Mouse (Mus musculus): ENCODE data around the gene Atp5h. TPM values are rescaled to one million over a fixed set of nuclear protein-coding genes. Genes with fewer than 3 reads are reported as not detected.

Atp5h gene
- total and polyA plus RNA-seq, 2 experiments from 2014 or later, result 319 to 951 TPM

DNA sequence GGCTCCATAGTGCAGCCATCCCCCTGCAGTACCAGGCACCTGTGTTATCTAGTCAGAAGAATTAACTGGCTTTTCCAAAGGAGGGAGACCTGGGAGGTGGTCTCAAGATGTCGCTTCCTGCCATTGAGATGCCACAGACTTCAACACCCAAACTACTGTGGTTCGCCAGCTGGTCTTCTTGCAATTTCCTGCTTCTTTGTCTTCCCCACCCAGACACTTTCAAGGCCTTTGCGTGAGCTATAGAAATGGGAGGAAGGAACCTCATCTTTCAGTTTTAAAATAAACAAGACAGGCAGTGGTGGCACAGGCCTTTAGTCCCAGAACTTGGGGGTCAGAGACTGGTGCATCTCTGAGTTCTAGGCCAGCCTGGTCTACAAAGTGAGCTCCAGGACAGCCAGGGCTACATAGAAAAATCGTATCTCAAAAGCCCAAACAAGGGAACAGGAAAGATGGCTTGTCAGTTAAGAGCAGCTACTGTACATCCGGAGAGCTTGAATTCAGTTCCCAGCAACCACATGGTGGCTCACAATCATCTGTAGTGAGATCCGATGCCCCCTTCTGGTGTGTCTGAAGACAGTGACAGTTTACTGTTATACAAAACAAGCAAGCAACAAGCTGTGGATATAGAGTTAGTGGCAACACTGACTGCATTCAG lies 11.4 kb downstream of the Atp5h start:
- H3K27ac ChIP-seq (ENCODE audit: low read depth, low read length), result no peak overlapping the region
- peak; percentile 37 for TF ChIP-seq CTCF (IDR thresholded peaks at IDR 0.05)
- H3K36me3 ChIP-seq (ENCODE audit: insufficient read depth, low read length), result peaks cover 19% of the 10 kb centered on the region
- no peak overlapping the region for H3K9ac ChIP-seq (replicated peaks; ENCODE audit: low read length, poor library complexity, severe bottlenecking)
- H3K4me3 ChIP-seq (ENCODE audit: low read depth, low read length), result no peak overlapping the region
- H3K4me1 ChIP-seq (ENCODE audit: insufficient read depth, low read length), result peaks cover 9% of the 10 kb centered on the region; the same call in 1 of the 2 replicates
- no peak overlapping the region for H3K4me2 ChIP-seq (ENCODE audit: low read depth, low read length, poor library complexity, severe bottlenecking)
- no peaks in the 10 kb centered on the region for H3K27me3 ChIP-seq (ENCODE audit: insufficient read depth, low read length)
- H3K9me3 ChIP-seq (ENCODE audit: low read length), result no peaks in the 10 kb centered on the region
- no peak for DNase-seq (ENCODE audit: low spot score)
- no peak for ATAC-seq (ENCODE audit: low FRiP score)
- WGBS, result 68% methylated on average over 6 of the region's 6 CpGs

DNA sequence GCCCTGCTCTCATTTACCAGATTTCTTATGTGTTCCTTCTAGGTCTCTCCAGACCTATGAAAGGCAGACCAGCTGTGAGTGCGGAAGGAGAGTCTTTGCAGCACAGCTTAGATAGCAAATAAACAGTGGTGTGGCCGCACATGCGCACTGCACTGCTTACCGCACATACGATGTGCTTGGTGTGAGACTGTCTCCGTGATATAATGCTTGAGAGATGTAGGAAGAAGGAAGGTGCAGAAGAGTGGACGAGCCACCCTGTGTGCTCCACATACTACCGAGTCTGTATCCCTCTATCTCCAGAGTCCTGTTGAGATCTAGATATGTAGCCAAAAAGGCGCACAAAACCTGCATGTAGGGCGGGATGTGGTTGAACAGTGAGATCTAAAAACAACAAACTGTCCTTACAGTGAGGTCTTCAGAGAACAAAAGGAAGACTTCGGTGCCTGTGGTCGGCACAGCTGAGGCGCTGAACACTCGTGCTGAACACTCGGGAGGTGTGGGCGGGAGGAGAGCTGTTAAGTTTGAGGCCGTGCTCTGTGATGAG lies 12.8 kb downstream of the Atp5h start:
- ATAC-seq (ENCODE audit: low FRiP score), result no peak
- Histone ChIP-seq H3K9ac (replicated peaks; ENCODE audit: low read length, poor library complexity, severe bottlenecking) (no peak overlapping the region), H3K27ac (ENCODE audit: low read depth, low read length) (no peak overlapping the region), H3K27me3 (ENCODE audit: insufficient read depth, low read length) (no peaks in the 10 kb centered on the region), H3K36me3 (ENCODE audit: insufficient read depth, low read length) (peaks cover 19% of the 10 kb centered on the region), H3K4me3 (ENCODE audit: low read depth, low read length) (no peak overlapping the region), H3K4me1 (ENCODE audit: insufficient read depth, low read length) (peaks cover 14% of the 10 kb centered on the region; the same call in 1 of the 2 replicates), H3K4me2 (ENCODE audit: low read depth, low read length, poor library complexity, severe bottlenecking) (no peak overlapping the region), H3K9me3 (ENCODE audit: low read length) (no peaks in the 10 kb centered on the region)
- WGBS, result 95% methylated on average over 17 of the region's 17 CpGs
- no peak for DNase-seq (ENCODE audit: low spot score)
- no peak for TF ChIP-seq CTCF (IDR thresholded peaks at IDR 0.05)

GRCm38 (mm10) chr11:115405723-115406122 lies 14.0 kb downstream of the Atp5h start:
- Histone ChIP-seq H3K27me3 (ENCODE audit: insufficient read depth, low read length) (no peaks in the 10 kb centered on the region), H3K9ac (replicated peaks; ENCODE audit: low read length, poor library complexity, severe bottlenecking) (no peak overlapping the region), H3K4me3 (ENCODE audit: low read depth, low read length) (no peak overlapping the region), H3K27ac (ENCODE audit: low read depth, low read length) (no peak overlapping the region), H3K4me2 (ENCODE audit: low read depth, low read length, poor library complexity, severe bottlenecking) (no peak overlapping the region), H3K36me3 (ENCODE audit: insufficient read depth, low read length) (peaks cover 16% of the 10 kb centered on the region), H3K9me3 (ENCODE audit: low read length) (no peaks in the 10 kb centered on the region), H3K4me1 (ENCODE audit: insufficient read depth, low read length) (peaks cover 21% of the 10 kb centered on the region; the same call in 1 of the 2 replicates)
- no peak for DNase-seq (ENCODE audit: low spot score)
- WGBS, result over 99% methylated on average over 6 of the region's 6 CpGs
- no peak for ATAC-seq (ENCODE audit: low FRiP score)
- TF ChIP-seq CTCF (IDR thresholded peaks at IDR 0.05), result no peak

DNA sequence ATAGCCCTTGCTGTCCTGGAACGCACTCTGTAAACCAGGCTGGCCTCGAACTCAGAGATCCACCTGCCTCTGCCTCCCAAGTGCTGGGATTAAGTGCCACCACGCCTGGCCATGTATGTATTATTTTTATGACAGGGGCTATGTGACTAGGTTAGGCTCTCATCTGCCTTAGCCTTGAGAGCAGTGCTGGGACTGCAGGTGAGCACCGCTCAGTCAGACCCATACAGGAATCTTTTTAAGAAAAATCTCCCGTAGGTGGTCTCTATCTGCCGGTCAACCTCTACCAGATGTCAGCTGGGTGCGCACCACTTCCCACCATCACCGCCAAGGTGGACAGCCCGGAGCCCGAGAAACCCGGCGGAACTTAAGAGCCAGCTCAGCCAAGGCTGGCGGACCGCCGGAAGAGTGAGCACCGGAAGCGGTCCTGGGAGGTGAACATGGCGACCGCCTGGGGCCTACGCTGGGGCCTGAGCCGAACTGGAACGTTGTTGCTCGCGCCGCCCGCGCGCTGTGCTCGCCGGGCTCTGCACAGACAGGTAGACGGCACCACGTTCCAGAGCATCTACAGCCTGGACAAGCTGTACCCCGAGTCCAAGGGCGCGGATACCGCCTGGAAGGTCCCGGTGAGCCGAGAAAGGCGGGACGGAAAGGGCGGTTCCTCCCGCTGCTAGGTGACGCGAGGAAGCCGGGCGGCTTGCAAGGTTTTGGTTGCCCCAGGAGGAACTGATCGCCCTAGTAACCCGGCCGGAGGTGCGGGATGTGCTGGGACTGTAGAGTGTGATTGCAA lies 16.2 kb downstream of the Atp5h start, which contains the start of gene Mrpl58:
Mrpl58 (plus strand) TSS at position 415 of the 787 bp plus-strand sequence.
- DNase-seq (ENCODE audit: low spot score), result peak; percentile 90
- peak within 1 kb of the TSS; percentile 72 for H3K4me3 ChIP-seq (ENCODE audit: low read depth, low read length)
- no peak; the same call in 1 of the 2 replicates for TF ChIP-seq CTCF (IDR thresholded peaks at IDR 0.05)
- no peaks in the 10 kb centered on the region for H3K9me3 ChIP-seq (ENCODE audit: low read length)
- peak within 1 kb of the TSS; percentile 77 for H3K9ac ChIP-seq (replicated peaks; ENCODE audit: low read length, poor library complexity, severe bottlenecking)
- H3K4me1 ChIP-seq (ENCODE audit: insufficient read depth, low read length), result peaks cover 22% of the 10 kb centered on the region; the same call in 1 of the 2 replicates
- 3% methylated on average over 50 of the region's 50 CpGs for WGBS
- H3K27ac ChIP-seq (ENCODE audit: low read depth, low read length), result peak within 1 kb of the TSS; percentile 89
- H3K36me3 ChIP-seq (ENCODE audit: insufficient read depth, low read length), result peaks cover 13% of the 10 kb centered on the region
- no peaks in the 10 kb centered on the region for H3K27me3 ChIP-seq (ENCODE audit: insufficient read depth, low read length)
- peak within 1 kb of the TSS; percentile 54 for H3K4me2 ChIP-seq (ENCODE audit: low read depth, low read length, poor library complexity, severe bottlenecking)
- ATAC-seq (ENCODE audit: low FRiP score), result peak; percentile 85

- Histone ChIP-seq H3K27ac (ENCODE audit: low read depth, low read length) (peak overlapping the region; percentile 69), H3K36me3 (ENCODE audit: insufficient read depth, low read length) (peaks cover 6% of the 10 kb centered on the region; the same call in 1 of the 2 replicates), H3K9me3 (ENCODE audit: low read length) (no peaks in the 10 kb centered on the region), H3K27me3 (ENCODE audit: insufficient read depth, low read length) (no peaks in the 10 kb centered on the region), H3K4me3 (ENCODE audit: low read depth, low read length) (no peak overlapping the region), H3K9ac (replicated peaks; ENCODE audit: low read length, poor library complexity, severe bottlenecking) (no peak overlapping the region; the same call in 1 of the 2 replicates), H3K4me2 (ENCODE audit: low read depth, low read length, poor library complexity, severe bottlenecking) (peak overlapping the region; percentile 7), H3K4me1 (ENCODE audit: insufficient read depth, low read length) (peaks cover 22% of the 10 kb centered on the region; the same call in 1 of the 2 replicates)
- ATAC-seq (ENCODE audit: low FRiP score) (0 out of 2 replicates have a peak, but pooled peaks have one; percentile 12), DNase-seq (ENCODE audit: low spot score) (peak; percentile 82)
- WGBS, result 18% methylated on average over 11 of the region's 11 CpGs
- no peak for TF ChIP-seq CTCF (IDR thresholded peaks at IDR 0.05)
Observed at GRCm38 (mm10) chr11:115400630-115401391, 19.0 kb downstream of the Atp5h start.

All from midbrain, postnatal 0 days (tissue).